Mouse (Mus musculus): ENCODE measurements around the gene Fgf12.

DNA sequence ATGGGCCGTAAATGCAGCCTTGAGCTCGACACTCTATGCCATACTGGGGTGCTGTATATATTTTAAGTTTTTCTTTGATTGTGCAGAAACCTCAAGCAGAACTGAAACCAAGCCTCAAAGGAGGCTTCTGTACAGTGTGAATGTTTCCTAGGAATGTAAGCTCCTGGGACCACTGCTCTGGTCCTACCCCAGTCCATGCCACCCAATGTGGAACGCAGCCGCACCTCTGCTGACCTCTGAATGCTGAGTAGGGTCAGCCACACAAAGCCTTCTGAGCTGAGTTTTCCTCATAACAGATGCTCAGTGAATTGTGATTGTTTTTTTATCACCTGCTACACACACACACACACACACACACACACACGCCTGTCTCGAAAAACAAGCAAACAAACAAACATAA is 160.4 kb downstream of the Fgf12 start:
- TF ChIP-seq CTCF (IDR thresholded peaks at IDR 0.05; ENCODE audit: low read depth, low read length), result no peak
- TF ChIP-seq POLR2A (IDR thresholded peaks at IDR 0.05; ENCODE audit: extremely low read depth, insufficient read depth, low read length), result no peak
